Mouse (Mus musculus) hindbrain, embryonic 13.5 days (tissue): Measurements from ENCODE around the gene Ribc2. TPM values are rescaled to one million over a fixed set of nuclear protein-coding genes. Genes with fewer than 3 reads are reported as not detected.
A peak's percentile ranks its signal among the peaks of the same experiment; 100 is the strongest.

Experiments used
- ATAC-seq: fragments of 200-750 bp; cut with Nextera tagmentation; 2 replicates; pipeline ENCODE4 v1.8.0; 2017; ENCODE audit warnings: moderate TSS enrichment; ENCODE audit not compliant: low FRiP score
- H3K27ac ChIP-seq: fragments of 300-500 bp; sonication (generic); 2 replicates; pipeline ENCODE4 v1.5.1; 2015; ENCODE audit warnings: inconsistent platforms, mild to moderate bottlenecking, moderate library complexity
- H3K27me3 ChIP-seq: fragments of 300-500 bp; sonication (generic); 2 replicates; pipeline ENCODE4 v1.6.1; 2015; ENCODE audit warnings: mild to moderate bottlenecking, inconsistent platforms
- H3K36me3 ChIP-seq: fragments of 300-500 bp; sonication (generic); 2 replicates; pipeline ENCODE4 v1.6.1; 2015; ENCODE audit warnings: mild to moderate bottlenecking, inconsistent platforms
- H3K4me1 ChIP-seq: fragments of 300-500 bp; sonication (generic); replicated peaks from 2 replicates; pipeline ENCODE4 v1.6.1; 2015; ENCODE audit warnings: inconsistent platforms
- H3K4me2 ChIP-seq: fragments of 300-500 bp; sonication (generic); 2 replicates; pipeline ENCODE4 v1.6.1; 2015; ENCODE audit warnings: inconsistent platforms, mild to moderate bottlenecking, moderate library complexity
- H3K4me3 ChIP-seq: fragments of 300-500 bp; sonication (generic); 2 replicates; pipeline ENCODE4 v1.5.1; 2015; ENCODE audit warnings: mild to moderate bottlenecking, inconsistent platforms
- H3K9ac ChIP-seq: fragments of 300-500 bp; sonication (generic); 2 replicates; pipeline ENCODE4 v1.6.1; 2015; ENCODE audit warnings: mild to moderate bottlenecking, inconsistent platforms
- H3K9me3 ChIP-seq: fragments of 300-500 bp; sonication (generic); 2 replicates; pipeline ENCODE4 v1.6.1; 2016; ENCODE audit warnings: inconsistent platforms
- WGBS: fragments of 180-500 bp; shearing (Covaris S2); methylation state at CpG from one replicate; pipeline ENCODE4 v1.1.7; 2015; 5-methylcytosine and 5-hydroxymethylcytosine counted together
- polyA plus RNA-seq: library from polyadenylated mRNA; unstranded; fragments of >200 nt; fragmentation: Nextera tagmentation; extraction: Ambion mirVana; gene quantifications from 2 replicates; pipeline ENCODE4 v1.2.1, GENCODE M21; 2015

Gene Ribc2
- polyA plus RNA-seq = 0.84 and 1.2 TPM in 2 replicates

DNA sequence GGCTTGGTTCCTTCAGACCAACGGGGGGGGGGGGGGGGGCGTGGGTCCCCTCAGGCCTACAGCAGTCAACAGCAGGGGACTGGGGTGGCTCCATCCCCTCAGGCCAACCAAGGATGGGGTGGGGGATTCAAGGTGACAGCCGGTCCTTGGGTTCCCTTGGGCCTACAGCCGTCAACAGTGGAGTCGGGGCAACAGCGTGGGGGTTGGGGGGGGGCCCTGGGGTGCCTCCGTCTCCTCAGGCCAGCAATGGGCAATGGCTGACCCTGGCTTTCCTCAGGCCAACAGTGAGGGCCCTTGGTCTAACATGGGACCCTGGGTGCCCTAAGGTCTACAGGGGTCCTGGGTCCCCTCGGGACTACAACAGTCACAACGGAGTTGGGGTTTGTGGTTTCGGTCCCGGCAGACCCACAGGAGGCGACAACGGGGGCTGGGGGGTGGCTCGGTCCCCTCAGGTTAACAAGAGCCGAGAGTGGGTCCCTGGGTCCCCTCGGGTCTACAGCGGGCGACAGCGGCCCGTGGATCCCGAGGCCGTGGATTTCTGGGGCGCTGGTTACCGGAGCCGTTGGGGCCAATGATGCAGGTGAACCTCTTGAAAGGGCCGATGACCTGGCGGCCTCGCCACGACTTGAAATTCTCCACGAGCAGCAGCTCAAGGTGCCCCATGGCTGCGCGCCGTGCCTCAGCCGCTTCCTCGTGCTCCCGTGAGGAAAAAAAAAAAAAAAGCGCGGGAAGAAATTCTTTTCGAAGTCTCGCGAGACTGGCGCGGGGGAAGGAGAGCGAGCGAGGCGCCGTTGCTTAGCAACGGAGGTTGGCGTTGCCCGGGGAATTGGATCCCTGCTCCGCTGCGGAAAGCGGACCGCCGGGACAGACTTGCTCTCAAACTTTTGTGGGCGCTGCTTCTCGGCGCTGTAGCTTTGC, at the start of gene Ribc2, which contains the start of gene Smc1b:
Gene Ribc2, plus strand, starts transcription at position 804 of the 918 bp plus-strand sequence.
Gene Smc1b, minus strand, starts transcription at position 690 of the 918 bp plus-strand sequence.
- H3K27ac ChIP-seq = no peak within 1 kb of the TSS
- peaks cover 13% of the 10 kb centered on the region for H3K4me1 ChIP-seq
- H3K4me3 ChIP-seq = peak within 1 kb of the TSS; percentile 38
- H3K9me3 ChIP-seq = no peaks in the 10 kb centered on the region
- H3K36me3 ChIP-seq = no peaks in the 10 kb centered on the region
- 30% methylated on average over 55 of the region's 58 CpGs for WGBS
- peak within 1 kb of the TSS; percentile 58 for H3K4me2 ChIP-seq
- peak within 1 kb of the TSS; percentile 55; the same call in 1 of the 2 replicates for H3K9ac ChIP-seq
- ATAC-seq = peak; percentile 57; the same call in 1 of the 2 replicates
- H3K27me3 ChIP-seq = peaks cover 15% of the 10 kb centered on the region

DNA sequence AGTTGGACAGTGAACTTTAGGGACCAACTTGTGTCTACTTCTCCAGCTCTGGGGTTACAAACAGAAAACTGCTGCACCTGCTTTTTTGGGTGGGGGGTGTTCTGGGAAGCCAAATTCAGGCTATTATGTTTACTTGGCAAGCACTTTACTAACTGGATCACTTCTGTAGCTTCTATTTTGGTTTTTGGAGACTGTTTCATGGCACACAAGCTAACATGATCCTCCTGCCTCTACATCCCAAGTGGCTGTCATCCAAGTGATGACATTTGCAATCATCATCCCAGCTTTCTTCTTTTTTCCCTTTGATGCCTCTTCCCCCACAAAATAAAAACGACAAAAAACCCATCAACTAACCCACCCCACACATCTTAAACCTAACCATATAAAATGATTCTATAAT, 46.2 kb upstream of the Ribc2 start:
- no peak overlapping the region for H3K27ac ChIP-seq
- H3K9ac ChIP-seq = no peak overlapping the region
- no peak overlapping the region for H3K4me2 ChIP-seq
- 74% methylated on average over 1 of the region's 1 CpGs for WGBS
- no peaks in the 10 kb centered on the region for H3K36me3 ChIP-seq
- H3K4me3 ChIP-seq = no peak overlapping the region
- no peaks in the 10 kb centered on the region for H3K9me3 ChIP-seq
- no peak for ATAC-seq
- no peaks in the 10 kb centered on the region for H3K4me1 ChIP-seq
- no peaks in the 10 kb centered on the region for H3K27me3 ChIP-seq

DNA sequence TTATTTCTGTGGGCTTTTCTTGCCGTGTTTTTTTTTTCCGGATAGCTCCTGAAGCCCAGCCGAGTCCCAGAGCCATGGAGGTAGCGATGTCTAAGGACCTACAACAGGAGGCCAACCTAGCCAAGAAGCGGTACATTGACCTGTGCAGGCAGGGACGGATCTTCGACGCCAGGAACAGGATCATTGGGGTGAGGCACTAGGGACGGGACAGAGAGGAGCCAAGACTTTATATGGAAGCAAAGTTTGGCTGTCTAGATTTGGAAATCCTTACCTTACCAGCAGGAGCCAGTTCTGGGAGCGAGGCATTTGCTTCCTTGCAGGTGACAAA, 279 bp downstream of the Ribc2 start:
- Histone ChIP-seq H3K4me3 (peak overlapping the region; percentile 38), H3K27me3 (peaks cover 15% of the 10 kb centered on the region), H3K9ac (peak overlapping the region; percentile 40; the same call in 1 of the 2 replicates), H3K4me2 (peak overlapping the region; percentile 58), H3K36me3 (no peaks in the 10 kb centered on the region), H3K27ac (no peak overlapping the region), H3K9me3 (no peaks in the 10 kb centered on the region), H3K4me1 (peaks cover 13% of the 10 kb centered on the region)
- no peak for ATAC-seq
- WGBS = 17% methylated on average over 10 of the region's 10 CpGs

DNA sequence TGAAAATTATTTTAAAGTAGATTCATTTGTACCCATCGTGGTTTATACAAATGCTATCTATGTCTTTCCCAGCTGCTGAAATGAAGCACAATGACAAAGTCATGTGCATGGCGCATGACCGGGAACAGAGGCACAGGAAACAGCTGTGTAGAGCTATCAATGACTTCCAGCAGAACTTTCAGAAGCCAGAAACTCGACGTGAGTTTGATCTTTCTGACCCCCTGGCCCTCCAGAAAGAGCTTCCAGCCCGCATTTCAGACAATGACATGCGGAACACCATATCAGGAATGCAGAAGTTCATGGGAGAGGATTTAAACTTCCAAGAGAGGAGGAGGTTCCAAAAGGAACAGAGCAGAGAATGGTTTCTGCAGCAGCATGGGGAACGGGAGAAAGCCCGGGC, 3.3 kb downstream of the Ribc2 start:
- Histone ChIP-seq H3K4me1 (peaks cover 13% of the 10 kb centered on the region), H3K9me3 (no peaks in the 10 kb centered on the region), H3K36me3 (no peaks in the 10 kb centered on the region), H3K9ac (no peak overlapping the region), H3K4me2 (no peak overlapping the region), H3K4me3 (no peak overlapping the region), H3K27me3 (peaks cover 15% of the 10 kb centered on the region), H3K27ac (no peak overlapping the region)
- ATAC-seq = no peak
- WGBS = 44% methylated on average over 9 of the region's 9 CpGs

DNA sequence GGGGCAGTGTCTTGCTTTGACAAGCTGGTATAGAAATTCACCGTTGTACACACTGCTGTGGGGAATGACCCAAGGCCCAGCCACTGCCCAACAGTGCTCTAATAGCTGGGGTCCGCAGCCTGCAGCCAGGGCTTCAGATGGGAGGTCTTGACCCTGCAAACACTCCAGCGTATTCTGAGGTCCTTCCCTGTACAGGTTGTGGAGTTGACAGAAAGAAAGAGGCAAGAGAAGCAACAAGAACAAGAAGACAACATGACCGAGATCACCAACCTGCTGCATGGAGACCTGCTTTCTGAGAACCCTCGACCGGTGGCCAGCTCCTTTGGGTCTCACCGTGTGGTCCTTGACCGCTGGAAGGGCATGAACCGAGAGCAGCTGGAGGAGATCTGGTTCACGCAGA, 9.4 kb downstream of the Ribc2 start:
- H3K4me1 ChIP-seq = no peaks in the 10 kb centered on the region
- no peak overlapping the region for H3K27ac ChIP-seq
- H3K36me3 ChIP-seq = no peaks in the 10 kb centered on the region
- H3K27me3 ChIP-seq = no peaks in the 10 kb centered on the region
- H3K9me3 ChIP-seq = no peaks in the 10 kb centered on the region
- no peak for ATAC-seq
- no peak overlapping the region for H3K9ac ChIP-seq
- 85% methylated on average over 10 of the region's 10 CpGs for WGBS
- H3K4me2 ChIP-seq = no peak overlapping the region
- H3K4me3 ChIP-seq = no peak overlapping the region

DNA sequence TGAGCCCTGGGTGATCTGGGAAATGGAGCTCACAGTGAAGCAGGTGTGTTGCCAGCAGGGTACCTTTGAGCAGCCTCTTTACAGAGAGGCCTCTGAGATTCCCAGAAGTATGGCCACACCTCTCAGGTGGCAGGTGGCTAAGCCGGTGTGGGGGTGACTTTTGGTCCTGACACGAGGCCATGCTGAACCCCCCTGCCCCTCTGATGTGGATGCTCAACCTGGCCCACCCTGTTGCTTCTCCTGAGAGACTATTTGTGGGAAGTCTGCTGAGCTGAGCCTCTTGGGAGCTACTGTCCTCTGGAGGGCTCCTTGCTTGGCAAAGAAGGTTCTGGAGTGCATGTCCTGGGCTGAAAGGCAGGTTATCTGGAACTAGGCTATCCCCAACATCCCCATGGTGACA, 10.6 kb downstream of the Ribc2 start:
- H3K9ac ChIP-seq = no peak overlapping the region

DNA sequence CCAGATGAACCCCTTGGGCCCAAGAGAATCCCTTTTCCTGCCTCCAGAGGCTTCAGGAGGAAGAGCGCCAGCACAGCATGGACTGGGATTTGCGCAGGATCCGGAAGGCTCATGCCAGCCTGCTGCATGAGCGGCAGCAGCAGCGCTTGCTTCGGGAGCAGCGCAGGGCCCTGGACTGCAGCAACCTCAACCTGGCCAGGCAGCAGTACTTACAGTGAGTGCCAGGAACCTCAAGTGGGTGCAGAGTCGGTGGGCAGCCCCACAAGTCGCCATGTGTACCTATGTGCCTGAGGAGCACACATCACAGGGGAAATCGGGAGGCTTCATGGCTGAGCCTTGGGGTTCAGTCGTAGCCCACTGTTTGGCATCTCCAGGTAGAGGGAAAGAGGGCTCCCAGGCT, 11.3 kb downstream of the Ribc2 start:
- no peaks in the 10 kb centered on the region for H3K27me3 ChIP-seq
- H3K4me2 ChIP-seq = no peak overlapping the region
- WGBS = 91% methylated on average over 11 of the region's 11 CpGs
- H3K9ac ChIP-seq = no peak overlapping the region
- H3K9me3 ChIP-seq = no peaks in the 10 kb centered on the region
- no peaks in the 10 kb centered on the region for H3K4me1 ChIP-seq
- no peak for ATAC-seq
- no peak overlapping the region for H3K4me3 ChIP-seq
- H3K36me3 ChIP-seq = no peaks in the 10 kb centered on the region
- H3K27ac ChIP-seq = no peak overlapping the region

More for the DNA sequence above, 10.6 kb downstream of the Ribc2 start:
- Histone ChIP-seq H3K36me3 (no peaks in the 10 kb centered on the region), H3K4me3 (no peak overlapping the region), H3K27ac (no peak overlapping the region), H3K4me2 (no peak overlapping the region), H3K9me3 (no peaks in the 10 kb centered on the region), H3K4me1 (no peaks in the 10 kb centered on the region), H3K27me3 (no peaks in the 10 kb centered on the region)
- no peak for ATAC-seq
- 62% methylated on average over 2 of the region's 2 CpGs for WGBS

DNA sequence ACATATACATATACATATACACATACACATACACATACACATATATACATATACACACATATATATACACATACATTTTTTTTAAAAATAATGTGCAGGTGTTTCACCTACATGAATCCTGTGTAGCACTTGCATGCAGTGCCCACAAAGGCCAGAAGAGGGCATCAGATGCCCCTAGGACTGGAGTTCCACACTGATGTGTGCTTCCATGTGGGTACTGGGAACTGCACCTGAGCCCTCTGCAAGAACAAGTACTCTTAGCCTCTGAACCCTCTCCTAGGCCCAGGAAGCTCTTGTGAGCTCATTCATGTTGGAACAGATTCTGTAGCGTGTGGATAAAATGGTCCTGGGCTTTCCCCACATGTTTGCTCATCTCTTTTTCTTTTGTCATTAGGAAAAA, 11.9 kb downstream of the Ribc2 start:
- Histone ChIP-seq H3K27me3 (no peaks in the 10 kb centered on the region), H3K4me2 (no peak overlapping the region)

DNA sequence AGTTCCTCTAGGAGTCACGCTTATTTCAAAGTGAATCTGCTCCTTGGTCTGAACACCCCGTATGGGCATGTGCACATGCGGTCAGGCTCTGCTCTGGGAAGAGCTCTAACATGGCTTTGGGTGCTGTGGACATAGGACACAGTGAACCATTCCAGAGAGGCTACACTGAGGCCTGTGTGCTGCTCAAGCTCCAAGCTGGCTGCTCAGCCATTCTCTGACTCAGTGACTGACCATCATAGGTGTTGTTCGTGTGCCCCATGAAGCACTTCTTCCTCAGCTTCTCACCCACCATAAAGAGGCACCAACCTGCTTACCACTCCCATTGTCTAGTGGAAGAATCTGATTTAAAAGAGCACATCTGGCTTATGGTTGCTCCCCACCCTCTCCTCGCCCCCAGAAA, 12.4 kb downstream of the Ribc2 start:
- H3K4me1 ChIP-seq = 0 out of 2 replicates have a peak, but pooled peaks cover 2% of the 10 kb centered on the region
- 89% methylated on average over 5 of the region's 5 CpGs for WGBS
- H3K4me3 ChIP-seq = no peak overlapping the region
- H3K9ac ChIP-seq = no peak overlapping the region
- H3K27ac ChIP-seq = no peak overlapping the region
- ATAC-seq = no peak
- H3K9me3 ChIP-seq = no peaks in the 10 kb centered on the region
- H3K36me3 ChIP-seq = no peaks in the 10 kb centered on the region
- no peaks in the 10 kb centered on the region for H3K27me3 ChIP-seq
- H3K4me2 ChIP-seq = no peak overlapping the region

More for the DNA sequence above, 11.9 kb downstream of the Ribc2 start:
- no peaks in the 10 kb centered on the region for H3K36me3 ChIP-seq
- H3K9ac ChIP-seq = no peak overlapping the region
- H3K4me1 ChIP-seq = 0 out of 2 replicates have a peak, but pooled peaks cover 2% of the 10 kb centered on the region
- H3K4me3 ChIP-seq = no peak overlapping the region
- no peaks in the 10 kb centered on the region for H3K9me3 ChIP-seq
- WGBS = 97% methylated on average over 1 of the region's 1 CpGs
- no peak for ATAC-seq
- H3K27ac ChIP-seq = no peak overlapping the region

DNA sequence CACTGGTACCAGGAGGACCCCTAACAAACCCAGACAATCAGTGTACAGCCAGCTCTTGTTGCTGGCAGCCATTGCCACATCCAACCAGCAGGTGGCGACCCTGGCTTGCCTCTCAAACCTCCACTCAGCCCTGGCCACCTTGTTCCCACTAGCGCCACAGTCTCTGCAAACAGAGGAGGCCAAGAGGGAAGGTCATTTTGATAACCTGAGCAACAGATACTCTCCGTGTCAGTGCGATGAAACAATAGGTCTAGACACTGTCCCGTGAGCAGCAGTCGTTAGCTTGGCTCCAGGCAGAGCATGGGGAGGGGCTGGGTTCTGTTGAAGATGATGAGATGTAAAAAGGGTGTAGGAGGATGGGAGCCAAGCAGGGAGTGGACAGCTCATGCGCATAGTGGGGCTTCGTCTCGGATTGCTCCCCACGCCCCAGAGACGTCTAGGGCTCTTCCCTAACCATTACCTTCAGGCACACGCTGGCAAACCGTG, 19.6 kb downstream of the Ribc2 start:
- no peaks in the 10 kb centered on the region for H3K27me3 ChIP-seq
- no peak overlapping the region for H3K4me3 ChIP-seq

DNA sequence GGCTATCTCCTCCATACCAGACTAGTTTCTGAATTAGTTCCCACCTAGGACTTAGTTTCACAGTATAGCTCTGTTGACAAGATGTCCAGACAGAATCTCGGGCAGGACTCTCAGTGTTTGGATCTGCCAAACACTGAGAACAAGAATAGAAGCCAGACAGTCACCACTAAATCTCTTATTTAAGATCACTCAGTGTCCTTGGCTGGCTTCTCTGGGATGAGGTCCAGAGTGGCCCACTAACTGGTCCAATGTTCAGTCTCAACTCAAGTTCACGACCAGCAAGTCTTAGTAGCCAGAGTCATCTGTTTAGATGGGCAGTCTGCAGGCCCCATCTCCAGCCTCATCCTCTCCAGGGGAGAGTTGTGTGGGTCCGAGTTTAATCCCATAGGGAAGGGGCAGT, 20.7 kb downstream of the Ribc2 start:
- Histone ChIP-seq H3K9me3 (no peaks in the 10 kb centered on the region), H3K4me1 (0 out of 2 replicates have a peak, but pooled peaks cover 2% of the 10 kb centered on the region), H3K27me3 (no peaks in the 10 kb centered on the region), H3K9ac (no peak overlapping the region), H3K4me3 (no peak overlapping the region), H3K36me3 (no peaks in the 10 kb centered on the region), H3K4me2 (no peak overlapping the region), H3K27ac (no peak overlapping the region)
- ATAC-seq = no peak
- WGBS = 85% methylated on average over 3 of the region's 3 CpGs

More for the DNA sequence above, 19.6 kb downstream of the Ribc2 start:
- 0 out of 2 replicates have a peak, but pooled peaks cover 2% of the 10 kb centered on the region for H3K4me1 ChIP-seq
- H3K4me2 ChIP-seq = no peak overlapping the region
- no peaks in the 10 kb centered on the region for H3K36me3 ChIP-seq
- H3K27ac ChIP-seq = no peak overlapping the region
- H3K9ac ChIP-seq = no peak overlapping the region
- no peaks in the 10 kb centered on the region for H3K9me3 ChIP-seq
- WGBS = 27% methylated on average over 13 of the region's 13 CpGs
- ATAC-seq = peak; percentile 63; the same call in 1 of the 2 replicates

DNA sequence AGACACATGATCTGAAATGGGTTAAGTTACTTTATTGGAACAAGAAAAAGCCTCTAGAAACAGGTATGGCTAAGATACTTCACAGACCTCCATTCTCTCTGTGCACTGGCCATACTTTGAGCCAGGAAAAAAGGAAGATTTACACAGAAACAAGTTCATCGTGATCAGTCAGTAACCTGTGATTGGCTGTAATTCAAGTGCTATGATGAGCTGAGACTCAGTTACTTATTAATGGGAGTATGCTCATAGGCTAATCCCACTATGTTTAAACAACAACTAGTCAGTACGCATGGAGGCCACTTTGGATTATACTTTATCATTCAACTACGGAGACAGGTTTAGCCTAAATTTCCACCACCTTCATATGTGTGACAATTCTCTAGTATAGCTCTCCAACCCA, 22.2 kb downstream of the Ribc2 start:
- WGBS = 92% methylated on average over 3 of the region's 3 CpGs
- H3K27me3 ChIP-seq = no peaks in the 10 kb centered on the region

More for the DNA sequence above, 22.2 kb downstream of the Ribc2 start:
- H3K9ac ChIP-seq = no peak overlapping the region
- no peaks in the 10 kb centered on the region for H3K9me3 ChIP-seq
- no peaks in the 10 kb centered on the region for H3K36me3 ChIP-seq
- H3K4me1 ChIP-seq = no peaks in the 10 kb centered on the region
- H3K4me2 ChIP-seq = no peak overlapping the region
- ATAC-seq = no peak
- H3K27ac ChIP-seq = no peak overlapping the region
- H3K4me3 ChIP-seq = no peak overlapping the region
